Mouse (Mus musculus) megakaryocyte, embryonic 14.5 days (primary cell): Measurements from ENCODE around the gene Cep72.

ENCODE experiments used
- FLI1 ChIP-seq: IDR thresholded peaks from 2 replicates; pipeline ENCODE4 v1.6.1; 2012; ENCODE audit warnings: low read length, inconsistent platforms, mixed read lengths
- GATA1 ChIP-seq: IDR thresholded peaks from 3 replicates; pipeline ENCODE4 v1.6.1; 2012; ENCODE audit warnings: mixed read lengths, low read length, inconsistent platforms, borderline replicate concordance

GRCm38 (mm10) chr13:74029013-74029412, 33.1 kb downstream of the Cep72 start:
- no peak for TF ChIP-seq GATA1
- no peak for TF ChIP-seq FLI1
